Mouse (Mus musculus) intestine, postnatal 0 days (tissue): Measurements from ENCODE around the gene Gga2. TPM values are rescaled to one million over a fixed set of nuclear protein-coding genes. Genes with fewer than 3 reads are reported as not detected.

ENCODE experiments used
- ATAC-seq: fragments of 200-750 bp; cut with Nextera tagmentation; 2 replicates; pipeline ENCODE4 v1.8.0; 2017; ENCODE audit warnings: mild to moderate bottlenecking, moderate TSS enrichment, moderate library complexity
- H3K27ac ChIP-seq: fragments of 300-500 bp; sonication (generic); 2 replicates; pipeline ENCODE4 v1.5.1; 2014; ENCODE audit warnings: mild to moderate bottlenecking, low read depth, low read length, moderate library complexity
- H3K27me3 ChIP-seq: fragments of 300-500 bp; sonication (generic); replicated peaks from 2 replicates; pipeline ENCODE4 v1.6.1; 2014; ENCODE audit warnings: low read length, mixed read lengths; ENCODE audit not compliant: control insufficient read depth, insufficient read depth
- H3K36me3 ChIP-seq: fragments of 300-500 bp; sonication (generic); 2 replicates; pipeline ENCODE4 v1.6.1; 2014; ENCODE audit warnings: mild to moderate bottlenecking, moderate library complexity; ENCODE audit not compliant: control insufficient read depth, insufficient read depth
- H3K4me1 ChIP-seq: fragments of 300-500 bp; sonication (generic); replicated peaks from 2 replicates; pipeline ENCODE4 v1.6.1; 2014; ENCODE audit warnings: antibody characterized with exemption, low read length, mixed read lengths; ENCODE audit not compliant: control insufficient read depth, insufficient read depth
- H3K4me2 ChIP-seq: fragments of 300-500 bp; sonication (generic); replicated peaks from 2 replicates; pipeline ENCODE4 v1.6.1; 2014; ENCODE audit warnings: low read depth, mild to moderate bottlenecking, moderate library complexity
- H3K4me3 ChIP-seq: fragments of 300-500 bp; sonication (generic); 2 replicates; pipeline ENCODE4 v1.5.1; 2014; ENCODE audit warnings: low read depth, low read length
- H3K9ac ChIP-seq: fragments of 300-500 bp; sonication (generic); 2 replicates; pipeline ENCODE4 v1.6.1; 2014; ENCODE audit warnings: mild to moderate bottlenecking, low read depth, low read length
- H3K9me3 ChIP-seq: fragments of 300-500 bp; sonication (generic); 2 replicates; pipeline ENCODE4 v1.6.1; 2016; ENCODE audit warnings: mixed run types; ENCODE audit not compliant: control insufficient read depth
- CTCF ChIP-seq: sonication (generic); IDR thresholded peaks from 2 replicates; pipeline ENCODE4 v1.5.1; 2016; ENCODE audit warnings: low read depth, mild to moderate bottlenecking, control low read depth, antibody characterized with exemption, moderate library complexity
- WGBS: fragments of 180-500 bp; shearing (Covaris S2); extraction: QIAGEN DNeasy Blood & Tissue Kit; methylation state at CpG from one replicate; pipeline ENCODE4 v1.1.7; 2014; 5-methylcytosine and 5-hydroxymethylcytosine counted together
- polyA plus RNA-seq: library from polyadenylated mRNA; unstranded; fragments of >200 nt; fragmentation: Nextera tagmentation; extraction: Ambion mirVana; gene quantifications from 2 replicates; pipeline ENCODE4 v1.2.1, GENCODE M21; 2015

Gga2 gene
- 59.9 and 71.1 TPM in 2 replicates for polyA plus RNA-seq

- WGBS: 1% methylated on average over 50 of the region's 50 CpGs
These were observed at the start of gene Gga2 for GRCm38 (mm10) chr7:122020667-122021354. Gene Gga2 (minus strand): TSS chr7:122021222.

GRCm38 (mm10) chr7:122067517-122068381 is 46.7 kb upstream of the Gga2 start:
- peaks cover 13% of the 10 kb centered on the region; the same call in 1 of the 2 replicates for H3K36me3 ChIP-seq
- peak; percentile 13 for ATAC-seq
- peak; percentile 54 for TF ChIP-seq CTCF
- H3K27ac ChIP-seq: peak overlapping the region; percentile 92
- peak overlapping the region; percentile 97 for H3K4me3 ChIP-seq
- H3K9me3 ChIP-seq: no peaks in the 10 kb centered on the region
- no peaks in the 10 kb centered on the region for H3K27me3 ChIP-seq
- peak overlapping the region; percentile 93 for H3K4me2 ChIP-seq
- WGBS: under 1% methylated on average over 57 of the region's 58 CpGs
- H3K4me1 ChIP-seq: peaks cover 15% of the 10 kb centered on the region; the same call in 1 of the 2 replicates
- H3K9ac ChIP-seq: peak overlapping the region; percentile 98

More at GRCm38 (mm10) chr7:122020667-122021354, at the start of gene Gga2:
- H3K27me3 ChIP-seq: no peaks in the 10 kb centered on the region
- peak within 1 kb of the TSS; percentile 64 for H3K9ac ChIP-seq
- H3K4me1 ChIP-seq: no peaks in the 10 kb centered on the region
- ATAC-seq: peak; percentile 77
- H3K36me3 ChIP-seq: no peaks in the 10 kb centered on the region
- no peak for TF ChIP-seq CTCF
- H3K27ac ChIP-seq: peak within 1 kb of the TSS; percentile 80
- peak within 1 kb of the TSS; percentile 84 for H3K4me3 ChIP-seq
- no peaks in the 10 kb centered on the region for H3K9me3 ChIP-seq
- H3K4me2 ChIP-seq: peak within 1 kb of the TSS; percentile 86

GRCm38 (mm10) chr7:122066945-122067516 is 46.0 kb upstream of the Gga2 start, which contains the start of the genes Ubfd1 and Ears2:
Gene Ubfd1 (plus strand): TSS chr7:122067175.
Gene Ears2 (minus strand): TSS chr7:122067263.
- H3K9me3 ChIP-seq: no peaks in the 10 kb centered on the region
- peak within 1 kb of the TSS; percentile 92 for H3K27ac ChIP-seq
- no peaks in the 10 kb centered on the region for H3K27me3 ChIP-seq
- H3K4me1 ChIP-seq: peaks cover 15% of the 10 kb centered on the region; the same call in 1 of the 2 replicates
- H3K36me3 ChIP-seq: 0 out of 2 replicates have a peak, but pooled peaks cover 8% of the 10 kb centered on the region
- peak within 1 kb of the TSS; percentile 98 for H3K9ac ChIP-seq
- TF ChIP-seq CTCF: peak; percentile 48
- WGBS: under 1% methylated on average over 60 of the region's 60 CpGs
- peak within 1 kb of the TSS; percentile 93 for H3K4me2 ChIP-seq
- peak; percentile 97 for ATAC-seq
- H3K4me3 ChIP-seq: peak within 1 kb of the TSS; percentile 97

GRCm38 (mm10) chr7:122066102-122066944 is 45.3 kb upstream of the Gga2 start:
- H3K36me3 ChIP-seq: 0 out of 2 replicates have a peak, but pooled peaks cover 3% of the 10 kb centered on the region
- H3K4me1 ChIP-seq: peaks cover 15% of the 10 kb centered on the region; the same call in 1 of the 2 replicates
- H3K4me2 ChIP-seq: peak overlapping the region; percentile 93
- WGBS: 8% methylated on average over 31 of the region's 31 CpGs
- no peaks in the 10 kb centered on the region for H3K27me3 ChIP-seq
- ATAC-seq: 0 out of 2 replicates have a peak, but pooled peaks have one; percentile 1
- no peak for TF ChIP-seq CTCF
- peak overlapping the region; percentile 92 for H3K27ac ChIP-seq
- H3K9ac ChIP-seq: peak overlapping the region; percentile 98
- peak overlapping the region; percentile 97 for H3K4me3 ChIP-seq
- H3K9me3 ChIP-seq: no peaks in the 10 kb centered on the region

GRCm38 (mm10) chr7:122065656-122066055 is 44.6 kb upstream of the Gga2 start:
- WGBS: 19% methylated on average over 1 of the region's 1 CpGs
- peak overlapping the region; percentile 93 for H3K4me2 ChIP-seq
- H3K27me3 ChIP-seq: no peaks in the 10 kb centered on the region
- peaks cover 15% of the 10 kb centered on the region; the same call in 1 of the 2 replicates for H3K4me1 ChIP-seq
- no peaks in the 10 kb centered on the region for H3K9me3 ChIP-seq
- no peak overlapping the region for H3K9ac ChIP-seq
- no peak overlapping the region for H3K4me3 ChIP-seq
- ATAC-seq: no peak
- H3K36me3 ChIP-seq: 0 out of 2 replicates have a peak, but pooled peaks cover 4% of the 10 kb centered on the region
- TF ChIP-seq CTCF: no peak
- no peak overlapping the region for H3K27ac ChIP-seq
